Mouse (Mus musculus): ENCODE data around the gene Gnai2. TPM values are rescaled to one million over a fixed set of nuclear protein-coding genes. Genes with fewer than 3 reads are reported as not detected.
A peak's percentile ranks its signal among the peaks of the same experiment; 100 is the strongest.

The Gnai2 gene
- total RNA-seq, 2 experiments from 2014 or later, result 162 to 189 TPM

- ATAC-seq (replicated peaks; ENCODE audit: low FRiP score, poor library complexity, severe bottlenecking), result no peak
Measured at GRCm38 (mm10) chr9:107659961-107660360, 24.8 kb upstream of the Gnai2 start.

GRCm38 (mm10) chr9:107659551-107659950, 24.4 kb upstream of the Gnai2 start:
- no peak for ATAC-seq (replicated peaks; ENCODE audit: low FRiP score, poor library complexity, severe bottlenecking)

- ATAC-seq (replicated peaks; ENCODE audit: low FRiP score, poor library complexity, severe bottlenecking), result no peak
Measured at GRCm38 (mm10) chr9:107658096-107658495, 22.9 kb upstream of the Gnai2 start.

GRCm38 (mm10) chr9:107657144-107657543, 22.0 kb upstream of the Gnai2 start:
- no peak for ATAC-seq (replicated peaks; ENCODE audit: low FRiP score, poor library complexity, severe bottlenecking)

GRCm38 (mm10) chr9:107654585-107654984, 19.4 kb upstream of the Gnai2 start:
- ATAC-seq (replicated peaks; ENCODE audit: low FRiP score, poor library complexity, severe bottlenecking), result no peak

GRCm38 (mm10) chr9:107653474-107653873, 18.3 kb upstream of the Gnai2 start:
- ATAC-seq (replicated peaks; ENCODE audit: low FRiP score, poor library complexity, severe bottlenecking), result no peak

GRCm38 (mm10) chr9:107650708-107651481, 15.7 kb upstream of the Gnai2 start:
- ATAC-seq (replicated peaks; ENCODE audit: low FRiP score, poor library complexity, severe bottlenecking), result 0 out of 2 replicates have a peak, but pooled peaks have one; percentile 32

GRCm38 (mm10) chr9:107650225-107650624, 15.1 kb upstream of the Gnai2 start:
- ATAC-seq (replicated peaks; ENCODE audit: low FRiP score, poor library complexity, severe bottlenecking), result no peak

- no peak for ATAC-seq (replicated peaks; ENCODE audit: low FRiP score, poor library complexity, severe bottlenecking)
Measured at GRCm38 (mm10) chr9:107648767-107649166, 13.6 kb upstream of the Gnai2 start.

- no peak for ATAC-seq (replicated peaks; ENCODE audit: low FRiP score, poor library complexity, severe bottlenecking)
Measured at GRCm38 (mm10) chr9:107646975-107647374, 11.8 kb upstream of the Gnai2 start.

GRCm38 (mm10) chr9:107645577-107645976, 10.4 kb upstream of the Gnai2 start:
- ATAC-seq (replicated peaks; ENCODE audit: low FRiP score, poor library complexity, severe bottlenecking), result peak; percentile 73

- ATAC-seq (replicated peaks; ENCODE audit: low FRiP score, poor library complexity, severe bottlenecking), result no peak
Measured at GRCm38 (mm10) chr9:107645153-107645510, 10.0 kb upstream of the Gnai2 start.

GRCm38 (mm10) chr9:107644495-107645152, 9.5 kb upstream of the Gnai2 start:
- ATAC-seq (replicated peaks; ENCODE audit: low FRiP score, poor library complexity, severe bottlenecking), result peak; percentile 94

- ATAC-seq (replicated peaks; ENCODE audit: low FRiP score, poor library complexity, severe bottlenecking), result no peak
Measured at GRCm38 (mm10) chr9:107643544-107644214, 8.5 kb upstream of the Gnai2 start.

GRCm38 (mm10) chr9:107641666-107642065, 6.5 kb upstream of the Gnai2 start:
- ATAC-seq (replicated peaks; ENCODE audit: low FRiP score, poor library complexity, severe bottlenecking), result no peak

GRCm38 (mm10) chr9:107640257-107640772, 5.1 kb upstream of the Gnai2 start:
- ATAC-seq (replicated peaks; ENCODE audit: low FRiP score, poor library complexity, severe bottlenecking), result no peak

- no peak for ATAC-seq (replicated peaks; ENCODE audit: low FRiP score, poor library complexity, severe bottlenecking)
Measured at GRCm38 (mm10) chr9:107637070-107637469, 1.9 kb upstream of the Gnai2 start.

GRCm38 (mm10) chr9:107634406-107635278, 525 bp downstream of the Gnai2 start:
- ATAC-seq (replicated peaks; ENCODE audit: low FRiP score, poor library complexity, severe bottlenecking), result no peak

- ATAC-seq (replicated peaks; ENCODE audit: low FRiP score, poor library complexity, severe bottlenecking), result peak; percentile 24; the same call in 1 of the 2 replicates
Measured at GRCm38 (mm10) chr9:107633661-107634405, 1.3 kb downstream of the Gnai2 start.
